Mouse (Mus musculus) layer of hippocampus, adult 9-11 months (tissue): ENCODE measurements at regions not wholly inside any gene's neighbourhood (a gene's known extent, or its start where the extent isn't known, plus 50 kb on each side); places are given as distances from the start of the nearest gene placed in this dataset.

Experiments used
- DNase-seq: peaks from one replicate; pipeline ENCODE4 v3.0.0; 2022

- no peak for DNase-seq
These were observed 501.2 kb upstream of the Pappa start for GRCm38 (mm10) chr4:64622771-64623170.

DNA sequence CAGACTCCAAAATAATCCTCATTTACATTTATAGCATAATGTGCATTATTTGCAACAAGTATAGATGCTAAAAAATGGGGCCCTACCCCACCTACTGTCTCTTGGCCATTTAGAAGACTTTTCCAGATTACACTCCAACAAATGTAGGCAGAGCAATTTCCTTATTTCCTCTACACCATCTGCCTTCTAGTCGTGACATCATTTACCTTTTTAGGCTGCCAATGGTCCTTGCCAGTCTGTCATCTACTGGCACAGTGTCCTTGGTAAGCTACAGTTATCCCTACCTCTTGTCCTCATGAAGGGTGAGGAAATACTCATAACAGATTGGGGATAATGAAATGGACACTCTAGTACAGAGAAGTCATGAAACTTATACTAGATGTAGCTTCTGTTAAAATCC is 491.8 kb upstream of the Pappa start:
- no peak for DNase-seq

DNA sequence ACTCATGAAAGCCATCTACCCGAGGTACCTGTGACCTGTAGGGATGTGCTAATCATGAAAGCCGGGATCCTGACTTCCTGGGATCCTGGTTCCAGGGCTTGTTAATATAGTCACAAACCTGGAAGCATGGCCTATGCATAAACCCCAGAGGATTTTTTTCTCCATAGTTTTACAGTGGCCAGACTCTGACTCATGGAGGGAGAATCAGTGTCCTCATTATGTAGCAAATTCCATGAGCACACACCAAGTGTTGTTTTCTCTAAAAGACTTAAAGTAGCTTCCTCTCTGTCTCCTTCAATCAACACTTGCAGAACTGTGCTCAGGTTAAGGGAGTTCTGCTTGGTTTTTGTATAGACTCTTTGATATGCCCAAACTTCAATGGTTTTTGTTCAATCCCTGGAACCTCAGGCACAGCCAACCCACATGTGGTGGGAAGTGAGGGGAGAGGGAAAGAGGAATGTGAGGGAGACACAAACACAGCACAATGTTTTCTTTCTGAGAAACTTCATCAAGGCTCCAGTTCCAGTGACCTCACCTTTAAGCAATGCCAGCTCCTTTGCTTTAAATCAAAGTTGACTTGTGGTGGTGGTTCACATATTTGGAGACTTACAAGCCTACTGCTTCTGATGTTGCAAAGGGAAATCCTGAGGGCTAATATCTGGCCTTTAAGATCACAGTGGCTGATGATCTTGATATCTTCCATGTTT is 488.6 kb upstream of the Pappa start:
- no peak for DNase-seq

GRCm38 (mm10) chr4:64640056-64640455 is 483.9 kb upstream of the Pappa start:
- no peak for DNase-seq

DNA sequence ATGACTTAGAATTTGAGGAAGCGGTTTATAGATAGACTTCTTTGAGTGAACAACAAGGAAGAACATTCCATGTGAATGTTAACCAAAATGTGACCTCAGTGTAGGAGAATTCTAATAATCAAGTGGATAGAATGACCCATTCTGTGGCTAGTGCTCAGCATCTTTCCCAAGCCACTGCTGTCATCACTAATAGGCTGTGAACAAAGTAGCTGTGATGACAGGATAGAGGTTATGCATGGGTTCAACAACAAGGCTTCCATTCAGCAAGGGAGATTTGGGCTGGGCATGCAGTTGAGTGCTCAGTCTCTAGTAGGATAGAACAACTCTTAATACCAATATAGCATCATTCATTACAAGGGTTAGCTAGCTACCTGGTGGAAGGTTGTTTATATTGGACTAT is 483.0 kb upstream of the Pappa start:
- DNase-seq, result no peak

DNA sequence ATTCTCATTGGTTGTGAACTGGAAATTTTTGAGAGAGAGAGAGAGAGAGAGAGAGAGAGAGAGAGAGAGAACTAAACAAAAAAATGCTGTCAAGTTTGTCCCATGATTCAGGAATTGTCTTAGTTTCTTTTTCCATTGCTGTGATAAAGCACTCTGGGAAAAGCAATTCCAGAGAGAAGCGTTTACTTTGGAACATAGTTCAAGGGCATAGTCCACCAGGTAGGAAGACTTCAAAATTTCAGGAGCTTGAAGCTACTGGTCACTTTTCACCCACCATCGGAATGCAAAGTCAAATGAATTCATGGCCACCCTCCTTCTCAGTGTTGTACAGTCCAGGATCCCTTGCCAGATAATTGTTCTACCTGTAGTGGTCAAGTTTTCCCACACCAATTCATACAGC is 478.8 kb upstream of the Pappa start:
- no peak for DNase-seq

GRCm38 (mm10) chr4:64654157-64654556 is 469.8 kb upstream of the Pappa start:
- peak; percentile 6 for DNase-seq

DNA sequence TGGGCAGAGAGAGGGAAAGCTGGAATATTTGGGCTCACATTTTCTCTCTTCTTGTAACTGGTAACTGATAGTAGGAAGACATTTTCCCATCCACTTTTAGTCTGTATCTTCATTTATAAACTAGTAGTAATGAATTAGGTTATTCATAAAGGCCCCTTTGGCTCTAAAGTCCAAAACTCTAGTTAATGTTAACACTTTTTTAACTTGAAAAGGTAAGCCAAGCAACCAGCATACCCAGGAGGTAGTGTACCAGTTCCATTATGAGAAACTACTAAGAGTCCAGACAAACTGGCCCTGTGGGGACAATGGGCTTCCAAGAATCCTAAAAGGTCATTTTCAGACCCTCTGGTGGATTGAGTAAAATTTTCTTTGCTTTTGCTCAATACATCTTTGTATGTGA is 468.4 kb upstream of the Pappa start:
- no peak for DNase-seq

GRCm38 (mm10) chr4:64663722-64664121 is 460.3 kb upstream of the Pappa start:
- no peak for DNase-seq

GRCm38 (mm10) chr4:64667998-64668397 is 456.0 kb upstream of the Pappa start:
- no peak for DNase-seq

- DNase-seq, result no peak
These were observed 454.3 kb upstream of the Pappa start for GRCm38 (mm10) chr4:64669722-64670121.

DNA sequence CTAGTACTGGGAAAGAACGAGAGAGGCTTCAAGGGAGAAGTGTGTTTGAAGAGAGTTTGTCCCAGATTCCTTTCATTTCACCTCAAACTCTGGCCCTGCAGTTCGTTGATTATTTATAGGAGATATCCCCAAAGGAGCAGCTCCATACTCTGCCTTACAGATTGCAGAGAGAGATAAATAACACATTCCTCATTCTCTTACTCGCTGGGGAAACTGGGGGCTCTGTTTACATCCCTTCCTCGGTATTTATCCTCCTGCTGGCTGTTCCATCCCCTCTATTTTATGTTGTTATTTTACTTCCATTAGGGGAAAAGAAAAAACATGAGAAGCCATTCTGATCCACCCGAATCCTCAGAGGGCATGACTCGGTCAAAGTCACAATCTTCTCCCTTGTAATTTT is 447.5 kb upstream of the Pappa start:
- DNase-seq, result no peak

- no peak for DNase-seq
These were observed 447.1 kb upstream of the Pappa start for GRCm38 (mm10) chr4:64676881-64677280.

- DNase-seq, result no peak
These were observed 439.3 kb upstream of the Pappa start for GRCm38 (mm10) chr4:64684654-64685053.

- no peak for DNase-seq
These were observed 427.8 kb upstream of the Pappa start for GRCm38 (mm10) chr4:64696134-64696533.

GRCm38 (mm10) chr4:64723296-64723695 is 400.7 kb upstream of the Pappa start:
- no peak for DNase-seq

GRCm38 (mm10) chr4:64724851-64725250 is 399.1 kb upstream of the Pappa start:
- no peak for DNase-seq

GRCm38 (mm10) chr4:64755986-64756385 is 368.0 kb upstream of the Pappa start:
- no peak for DNase-seq

DNA sequence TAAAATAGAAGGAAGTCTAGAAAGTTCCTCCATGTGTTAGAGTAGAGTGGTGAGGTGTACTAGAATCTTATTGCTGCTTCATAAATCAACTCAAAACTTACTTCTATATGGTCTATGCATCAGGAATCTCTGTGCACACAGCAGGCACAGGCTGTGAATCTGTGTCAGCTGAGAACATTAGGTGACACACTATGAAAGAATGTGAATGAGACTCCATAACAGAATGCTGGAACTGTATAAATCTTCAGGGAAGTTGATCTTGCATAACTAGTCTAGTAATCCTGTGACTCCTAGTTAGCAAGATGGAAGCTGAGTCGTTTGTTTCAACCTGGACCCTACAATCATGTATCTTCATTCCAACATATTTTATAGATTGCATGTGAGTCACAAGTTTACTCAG is 355.4 kb upstream of the Pappa start:
- DNase-seq, result no peak

GRCm38 (mm10) chr4:64803886-64804285 is 320.1 kb upstream of the Pappa start:
- DNase-seq, result peak; percentile 8

GRCm38 (mm10) chr4:64804996-64805395 is 319.0 kb upstream of the Pappa start:
- no peak for DNase-seq

GRCm38 (mm10) chr4:64807148-64807547 is 316.8 kb upstream of the Pappa start:
- DNase-seq, result no peak

- DNase-seq, result no peak
These were observed 312.0 kb upstream of the Pappa start for GRCm38 (mm10) chr4:64811974-64812373.

DNA sequence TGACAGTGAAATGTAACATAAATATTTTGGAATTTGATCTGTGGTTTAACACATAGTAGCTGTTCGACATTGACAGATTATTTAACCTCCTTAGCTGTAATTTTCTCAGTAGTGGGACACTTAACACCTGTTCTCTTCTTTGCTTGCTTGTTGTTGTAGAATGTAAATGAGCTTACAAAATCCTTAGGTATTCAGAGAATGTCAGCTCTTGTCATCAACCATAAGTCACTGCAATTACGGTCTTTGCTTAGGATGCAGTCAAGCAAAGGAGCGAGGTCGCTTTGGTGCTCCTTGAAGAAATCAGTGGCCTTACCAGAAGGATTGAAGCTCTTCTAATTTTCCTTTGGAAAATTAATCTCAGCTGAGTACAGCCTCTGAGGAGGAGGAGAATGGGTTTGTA is 311.2 kb upstream of the Pappa start:
- DNase-seq, result no peak

DNA sequence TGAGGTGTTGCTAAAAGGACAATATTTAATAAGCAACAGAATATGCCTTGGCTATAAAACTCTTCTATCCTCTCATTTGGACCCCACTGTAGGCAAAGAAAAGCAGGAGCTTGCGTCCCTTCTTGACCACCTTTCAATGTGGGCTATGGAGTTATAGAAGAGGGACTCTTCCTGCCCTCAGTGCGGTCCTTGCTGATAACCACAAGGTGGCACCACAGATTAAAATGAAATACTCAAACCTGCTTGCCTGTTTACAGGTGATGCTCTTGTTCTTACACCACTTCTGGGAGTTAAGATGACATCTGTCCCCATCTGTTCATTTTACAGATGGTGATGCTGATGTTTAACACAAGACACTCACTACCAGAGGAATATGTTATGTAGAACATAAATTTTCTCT is 291.1 kb upstream of the Pappa start:
- DNase-seq, result no peak

DNA sequence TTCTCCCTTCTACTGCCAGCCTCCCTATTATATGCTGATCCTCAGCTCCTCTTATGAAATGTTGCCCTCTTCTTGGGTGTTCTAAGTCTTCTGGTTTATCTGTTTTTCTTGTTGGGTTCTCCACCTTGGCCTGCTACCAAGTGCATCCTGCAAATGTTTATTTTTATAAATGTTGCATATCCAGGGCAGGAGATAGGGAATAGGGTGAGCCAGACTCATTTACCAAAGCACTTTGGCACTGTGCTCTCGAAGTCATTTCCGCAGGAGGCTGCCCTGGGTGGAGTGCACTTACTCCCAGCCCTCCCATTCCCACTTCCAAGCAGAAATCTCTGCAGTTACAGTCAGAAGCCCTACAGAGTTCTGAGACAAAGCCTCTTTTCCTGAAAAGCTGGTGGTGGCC is 249.5 kb upstream of the Pappa start:
- DNase-seq, result no peak
